Mouse (Mus musculus): ENCODE data around the gene Upk2.
A peak's percentile ranks its signal among the peaks of the same experiment; 100 is the strongest.

Upk2 gene

GRCm38 (mm10) chr9:44454891-44455220 is at the start of gene Upk2:
TSS of gene Upk2 (minus strand) at chr9:44454976.
- DNase-seq (ENCODE audit: low spot score): no peak

- no peak for DNase-seq (ENCODE audit: low spot score)
Measured at GRCm38 (mm10) chr9:44502006-44502405, 47.2 kb upstream of the Upk2 start.

GRCm38 (mm10) chr9:44501206-44501879 is 46.6 kb upstream of the Upk2 start:
- DNase-seq (ENCODE audit: low spot score): no peak

- DNase-seq (ENCODE audit: low spot score): no peak
Measured at GRCm38 (mm10) chr9:44500638-44501175, 45.9 kb upstream of the Upk2 start.

- DNase-seq (ENCODE audit: low spot score): no peak
Measured at GRCm38 (mm10) chr9:44500163-44500533, 45.4 kb upstream of the Upk2 start.

GRCm38 (mm10) chr9:44499356-44500162 is 44.8 kb upstream of the Upk2 start:
- peak; percentile 14 for DNase-seq (ENCODE audit: low spot score)

- peak; percentile 59 for DNase-seq (ENCODE audit: low spot score)
Measured at GRCm38 (mm10) chr9:44498421-44499355, 43.9 kb upstream of the Upk2 start.

GRCm38 (mm10) chr9:44497624-44498377 is 43.0 kb upstream of the Upk2 start:
- DNase-seq (ENCODE audit: low spot score): no peak

GRCm38 (mm10) chr9:44496803-44497461 is 42.2 kb upstream of the Upk2 start:
- DNase-seq (ENCODE audit: low spot score): no peak

- DNase-seq (ENCODE audit: low spot score): no peak
Measured at GRCm38 (mm10) chr9:44495810-44496344, 41.1 kb upstream of the Upk2 start.

GRCm38 (mm10) chr9:44494863-44495809 is 40.4 kb upstream of the Upk2 start:
- no peak for DNase-seq (ENCODE audit: low spot score)

- no peak for DNase-seq (ENCODE audit: low spot score)
Measured at GRCm38 (mm10) chr9:44494261-44494862, 39.6 kb upstream of the Upk2 start.

- no peak for DNase-seq (ENCODE audit: low spot score)
Measured at GRCm38 (mm10) chr9:44492631-44493461, 38.1 kb upstream of the Upk2 start.

GRCm38 (mm10) chr9:44491351-44491750 is 36.6 kb upstream of the Upk2 start:
- DNase-seq (ENCODE audit: low spot score): no peak

GRCm38 (mm10) chr9:44490086-44490967 is 35.6 kb upstream of the Upk2 start:
- no peak for DNase-seq (ENCODE audit: low spot score)

- DNase-seq (ENCODE audit: low spot score): no peak
Measured at GRCm38 (mm10) chr9:44489651-44490085, 34.9 kb upstream of the Upk2 start.

GRCm38 (mm10) chr9:44488855-44489381 is 34.1 kb upstream of the Upk2 start:
- no peak for DNase-seq (ENCODE audit: low spot score)

Data from urinary bladder, postnatal 10 days (tissue).